Mouse (Mus musculus) liver, embryonic 16.5 days (tissue): ENCODE results near the gene Ptp4a2. TPM values are rescaled to one million over a fixed set of nuclear protein-coding genes. Genes with fewer than 3 reads are reported as not detected.

Source experiments
- microRNA-seq: library from miRNA; unstranded; fragments of <30 nt; microRNA quantifications from one replicate; pipeline ENCODE4, GENCODE M21; 2016
- polyA plus RNA-seq: library from polyadenylated mRNA; unstranded; fragments of >200 nt; fragmentation: Nextera tagmentation; extraction: Ambion mirVana; gene quantifications from 2 replicates; pipeline ENCODE4 v1.2.1, GENCODE M21; 2015

Ptp4a2 gene
- polyA plus RNA-seq, 1 experiment from 2014 or later: 143 TPM

Small RNAs within 50 kb of the gene (microRNA-seq; reads per million reads assigned to microRNA genes)
- not detected for gene Gm28017

Other genes starting within 250 kb of the Ptp4a2 start
- gene Lck, start 237.6 kb upstream of the Ptp4a2 start, polyA plus RNA-seq: 3.1 and 3.2 TPM in 2 replicates
- 6.9 and 7.5 TPM in 2 replicates for gene Fam167b, start 232.7 kb upstream of the Ptp4a2 start, polyA plus RNA-seq
- 133 and 142 TPM in 2 replicates for gene Eif3i, start 210.6 kb upstream of the Ptp4a2 start, polyA plus RNA-seq
- gene Tmem234, start 210.6 kb upstream of the Ptp4a2 start, polyA plus RNA-seq: 104 and 106 TPM in 2 replicates
- gene Dcdc2b, start 197.0 kb upstream of the Ptp4a2 start, polyA plus RNA-seq: 0.46 and 0.91 TPM in 2 replicates
- 7.5 and 8.0 TPM in 2 replicates for gene Iqcc, start 192.1 kb upstream of the Ptp4a2 start, polyA plus RNA-seq
- gene Ccdc28b, start 187.3 kb upstream of the Ptp4a2 start, polyA plus RNA-seq: 11.2 and 12.7 TPM in 2 replicates
- 22.1 and 24.2 TPM in 2 replicates for gene Txlna, start 170.2 kb upstream of the Ptp4a2 start, polyA plus RNA-seq
- gene Kpna6, start 138.5 kb upstream of the Ptp4a2 start, polyA plus RNA-seq: 6.9 and 7.0 TPM in 2 replicates
- gene Tmem39b, start 114.4 kb upstream of the Ptp4a2 start, polyA plus RNA-seq: 3.3 TPM in 2 replicates
- gene Khdrbs1, start 68.9 kb upstream of the Ptp4a2 start, polyA plus RNA-seq: 19.6 and 20.2 TPM in 2 replicates
- not detected in 2 replicates for gene Spocd1, start 118.0 kb downstream of the Ptp4a2 start, polyA plus RNA-seq
- gene Adgrb2, start 173.7 kb downstream of the Ptp4a2 start, polyA plus RNA-seq: not detected in 2 replicates
- 3.0 and 3.1 TPM in 2 replicates for gene Col16a1, start 236.6 kb downstream of the Ptp4a2 start, polyA plus RNA-seq